Mouse (Mus musculus): Measurements from ENCODE around the gene Ugt1a6b. TPM values are rescaled to one million over a fixed set of nuclear protein-coding genes. Genes with fewer than 3 reads are reported as not detected.
"Not testable (repeated sequence)": the region's sequence is repeated elsewhere in the genome, so short reads cannot be mapped to it uniquely, and the experiment has no call there.

Ugt1a6b gene
- polyA plus RNA-seq, 1 experiment from 2014 or later: 0.11 TPM

GRCm38 (mm10) chr1:88158430-88158829 lies 55.4 kb downstream of the Ugt1a6b start:
- no peaks in the 10 kb centered on the region for H3K4me1 ChIP-seq (ENCODE audit: control insufficient read depth, insufficient read depth, low read length)
- H3K27ac ChIP-seq (ENCODE audit: low read length): no peak overlapping the region
- no peaks in the 10 kb centered on the region for H3K27me3 ChIP-seq (ENCODE audit: control insufficient read depth, insufficient read depth, low read length)
- no peak overlapping the region for H3K4me2 ChIP-seq (ENCODE audit: low read depth, low read length)
- no peak for ATAC-seq (replicated peaks; ENCODE audit: extremely low read depth, insufficient read depth, low FRiP score)
- H3K36me3 ChIP-seq (ENCODE audit: control insufficient read depth, insufficient read depth): no peaks in the 10 kb centered on the region
- 74% methylated on average over 2 of the region's 2 CpGs for WGBS
- H3K4me3 ChIP-seq (ENCODE audit: low read length): no peak overlapping the region
- H3K9me3 ChIP-seq (replicated peaks; ENCODE audit: control insufficient read depth, low read length): no peaks in the 10 kb centered on the region
- H3K9ac ChIP-seq (ENCODE audit: low read length): no peak overlapping the region

- Histone ChIP-seq H3K4me2 (ENCODE audit: low read depth, low read length) (no peak within 1 kb of the TSS), H3K4me1 (ENCODE audit: control insufficient read depth, insufficient read depth, low read length) (no peaks in the 10 kb centered on the region), H3K27me3 (ENCODE audit: control insufficient read depth, insufficient read depth, low read length) (no peaks in the 10 kb centered on the region), H3K4me3 (ENCODE audit: low read length) (no peak within 1 kb of the TSS), H3K9ac (ENCODE audit: low read length) (no peak within 1 kb of the TSS), H3K27ac (ENCODE audit: low read length) (no peak within 1 kb of the TSS), H3K36me3 (ENCODE audit: control insufficient read depth, insufficient read depth) (no peaks in the 10 kb centered on the region), H3K9me3 (replicated peaks; ENCODE audit: control insufficient read depth, low read length) (no peaks in the 10 kb centered on the region)
- no peak for ATAC-seq (replicated peaks; ENCODE audit: extremely low read depth, insufficient read depth, low FRiP score)
- 70% methylated on average over 5 of the region's 5 CpGs for WGBS
Measured at GRCm38 (mm10) chr1:88165711-88166110, 62.7 kb downstream of the Ugt1a6b start, which contains the start of gene Ugt1a5. Gene Ugt1a5, plus strand, starts transcription at chr1:88166012.

GRCm38 (mm10) chr1:88172190-88172589 lies 69.1 kb downstream of the Ugt1a6b start:
- H3K4me3 ChIP-seq (ENCODE audit: low read length); H3K27me3 ChIP-seq (ENCODE audit: control insufficient read depth, insufficient read depth, low read length); H3K4me1 ChIP-seq (ENCODE audit: control insufficient read depth, insufficient read depth, low read length); H3K9me3 ChIP-seq (replicated peaks; ENCODE audit: control insufficient read depth, low read length); H3K36me3 ChIP-seq (ENCODE audit: control insufficient read depth, insufficient read depth); ATAC-seq (replicated peaks; ENCODE audit: extremely low read depth, insufficient read depth, low FRiP score); H3K27ac ChIP-seq (ENCODE audit: low read length); H3K9ac ChIP-seq (ENCODE audit: low read length); H3K4me2 ChIP-seq (ENCODE audit: low read depth, low read length): not testable (repeated sequence)
- WGBS: 82% methylated on average over 5 of the region's 7 CpGs

- peaks cover 17% of the 10 kb centered on the region for H3K9me3 ChIP-seq (replicated peaks; ENCODE audit: control insufficient read depth, low read length)
- no peak overlapping the region for H3K27ac ChIP-seq (ENCODE audit: low read length)
- H3K4me2 ChIP-seq (ENCODE audit: low read depth, low read length): no peak overlapping the region
- no peaks in the 10 kb centered on the region for H3K36me3 ChIP-seq (ENCODE audit: control insufficient read depth, insufficient read depth)
- ATAC-seq (replicated peaks; ENCODE audit: extremely low read depth, insufficient read depth, low FRiP score): no peak
- H3K4me3 ChIP-seq (ENCODE audit: low read length): no peak overlapping the region
- H3K27me3 ChIP-seq (ENCODE audit: control insufficient read depth, insufficient read depth, low read length): no peaks in the 10 kb centered on the region
- H3K9ac ChIP-seq (ENCODE audit: low read length): no peak overlapping the region
- no peaks in the 10 kb centered on the region for H3K4me1 ChIP-seq (ENCODE audit: control insufficient read depth, insufficient read depth, low read length)
- 78% methylated on average over 1 of the region's 1 CpGs for WGBS
Measured at GRCm38 (mm10) chr1:88179657-88180056, 76.6 kb downstream of the Ugt1a6b start.

GRCm38 (mm10) chr1:88186325-88186935 lies 83.4 kb downstream of the Ugt1a6b start:
- Histone ChIP-seq H3K27me3 (ENCODE audit: control insufficient read depth, insufficient read depth, low read length) (no peaks in the 10 kb centered on the region), H3K9me3 (replicated peaks; ENCODE audit: control insufficient read depth, low read length) (no peaks in the 10 kb centered on the region), H3K27ac (ENCODE audit: low read length) (no peak overlapping the region), H3K4me3 (ENCODE audit: low read length) (no peak overlapping the region), H3K9ac (ENCODE audit: low read length) (no peak overlapping the region), H3K4me2 (ENCODE audit: low read depth, low read length) (no peak overlapping the region), H3K4me1 (ENCODE audit: control insufficient read depth, insufficient read depth, low read length) (no peaks in the 10 kb centered on the region), H3K36me3 (ENCODE audit: control insufficient read depth, insufficient read depth) (no peaks in the 10 kb centered on the region)
- no peak for ATAC-seq (replicated peaks; ENCODE audit: extremely low read depth, insufficient read depth, low FRiP score)
- 81% methylated on average over 5 of the region's 5 CpGs for WGBS

GRCm38 (mm10) chr1:88192136-88192535 lies 89.1 kb downstream of the Ugt1a6b start:
- no peaks in the 10 kb centered on the region for H3K36me3 ChIP-seq (ENCODE audit: control insufficient read depth, insufficient read depth)
- H3K27ac ChIP-seq (ENCODE audit: low read length): no peak overlapping the region
- no peaks in the 10 kb centered on the region for H3K27me3 ChIP-seq (ENCODE audit: control insufficient read depth, insufficient read depth, low read length)
- ATAC-seq (replicated peaks; ENCODE audit: extremely low read depth, insufficient read depth, low FRiP score): no peak
- no peaks in the 10 kb centered on the region for H3K4me1 ChIP-seq (ENCODE audit: control insufficient read depth, insufficient read depth, low read length)
- H3K9ac ChIP-seq (ENCODE audit: low read length): no peak overlapping the region
- 77% methylated on average over 3 of the region's 3 CpGs for WGBS
- no peak overlapping the region for H3K4me2 ChIP-seq (ENCODE audit: low read depth, low read length)
- H3K4me3 ChIP-seq (ENCODE audit: low read length): no peak overlapping the region
- H3K9me3 ChIP-seq (replicated peaks; ENCODE audit: control insufficient read depth, low read length): no peaks in the 10 kb centered on the region

- ATAC-seq (replicated peaks; ENCODE audit: extremely low read depth, insufficient read depth, low FRiP score): no peak
- 81% methylated on average over 1 of the region's 1 CpGs for WGBS
- Histone ChIP-seq H3K9me3 (replicated peaks; ENCODE audit: control insufficient read depth, low read length) (no peaks in the 10 kb centered on the region), H3K4me2 (ENCODE audit: low read depth, low read length) (no peak overlapping the region), H3K9ac (ENCODE audit: low read length) (no peak overlapping the region), H3K27me3 (ENCODE audit: control insufficient read depth, insufficient read depth, low read length) (no peaks in the 10 kb centered on the region), H3K4me3 (ENCODE audit: low read length) (no peak overlapping the region), H3K4me1 (ENCODE audit: control insufficient read depth, insufficient read depth, low read length) (no peaks in the 10 kb centered on the region), H3K36me3 (ENCODE audit: control insufficient read depth, insufficient read depth) (no peaks in the 10 kb centered on the region), H3K27ac (ENCODE audit: low read length) (no peak overlapping the region)
Measured at GRCm38 (mm10) chr1:88195687-88196086, 92.6 kb downstream of the Ugt1a6b start.

DNA sequence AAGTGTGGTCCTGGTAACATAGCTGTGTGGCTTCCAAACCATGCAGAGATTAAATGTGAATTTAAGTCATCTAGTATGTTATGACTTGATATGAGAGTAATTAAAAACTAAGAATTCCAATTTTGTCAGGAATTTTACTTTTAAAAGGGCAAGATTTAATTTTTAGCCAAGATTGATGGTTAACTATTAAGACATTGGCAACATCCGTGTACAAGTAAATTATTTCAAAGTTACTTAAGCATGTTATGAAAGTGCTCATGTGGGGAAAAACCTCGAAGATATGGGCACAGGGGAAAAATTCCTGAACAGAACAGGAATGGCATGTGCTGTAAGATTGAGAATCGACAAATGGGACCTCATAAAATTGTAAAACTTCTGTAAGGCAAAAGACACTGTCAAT lies 94.4 kb downstream of the Ugt1a6b start:
- 65% methylated on average over 3 of the region's 3 CpGs for WGBS
- Histone ChIP-seq H3K4me3 (ENCODE audit: low read length) (no peak overlapping the region), H3K9ac (ENCODE audit: low read length) (no peak overlapping the region), H3K27me3 (ENCODE audit: control insufficient read depth, insufficient read depth, low read length) (no peaks in the 10 kb centered on the region), H3K4me2 (ENCODE audit: low read depth, low read length) (no peak overlapping the region), H3K27ac (ENCODE audit: low read length) (no peak overlapping the region), H3K9me3 (replicated peaks; ENCODE audit: control insufficient read depth, low read length) (no peaks in the 10 kb centered on the region), H3K4me1 (ENCODE audit: control insufficient read depth, insufficient read depth, low read length) (no peaks in the 10 kb centered on the region), H3K36me3 (ENCODE audit: control insufficient read depth, insufficient read depth) (no peaks in the 10 kb centered on the region)
- no peak for ATAC-seq (replicated peaks; ENCODE audit: extremely low read depth, insufficient read depth, low FRiP score)

GRCm38 (mm10) chr1:88199996-88200395 lies 96.9 kb downstream of the Ugt1a6b start:
- WGBS: 55% methylated on average over 2 of the region's 2 CpGs

More at GRCm38 (mm10) chr1:88199996-88200395, 96.9 kb downstream of the Ugt1a6b start:
- no peak overlapping the region for H3K9ac ChIP-seq (ENCODE audit: low read length)
- no peak for ATAC-seq (replicated peaks; ENCODE audit: extremely low read depth, insufficient read depth, low FRiP score)
- no peak overlapping the region for H3K4me3 ChIP-seq (ENCODE audit: low read length)
- H3K9me3 ChIP-seq (replicated peaks; ENCODE audit: control insufficient read depth, low read length): peaks cover 2% of the 10 kb centered on the region; the same call in 1 of the 2 replicates
- no peaks in the 10 kb centered on the region; the same call in 1 of the 2 replicates for H3K4me1 ChIP-seq (ENCODE audit: control insufficient read depth, insufficient read depth, low read length)
- no peak overlapping the region for H3K4me2 ChIP-seq (ENCODE audit: low read depth, low read length)
- no peak overlapping the region for H3K27ac ChIP-seq (ENCODE audit: low read length)
- no peaks in the 10 kb centered on the region for H3K27me3 ChIP-seq (ENCODE audit: control insufficient read depth, insufficient read depth, low read length)
- H3K36me3 ChIP-seq (ENCODE audit: control insufficient read depth, insufficient read depth): no peaks in the 10 kb centered on the region

Data from heart, embryonic 16.5 days (tissue).